Mouse (Mus musculus) macrophage (primary cell): ENCODE measurements at regions not wholly inside any gene's neighbourhood (a gene's known extent, or its start where the extent isn't known, plus 50 kb on each side); places are given as distances from the start of the nearest gene placed in this dataset.

Source experiments
- H3K27ac ChIP-seq: fragments of 350-480 bp; formaldehyde crosslinking; 2 replicates; pipeline ENCODE4 v1.9.0; 2021
- H3K36me3 ChIP-seq: fragments of 350-480 bp; formaldehyde crosslinking; 2 replicates; pipeline ENCODE4 v1.9.0; 2021; ENCODE audit errors: inconsistent target
- H3K4me3 ChIP-seq: fragments of 350-480 bp; formaldehyde crosslinking; 2 replicates; pipeline ENCODE4 v1.9.0; 2021; ENCODE audit errors: inconsistent target
- H3K79me2 ChIP-seq: fragments of 350-480 bp; formaldehyde crosslinking; 2 replicates; pipeline ENCODE4 v1.9.0; 2021; ENCODE audit errors: inconsistent target
- WGBS: methylation state at CpG from one replicate; pipeline ENCODE4 v1.1.7; 2026; ENCODE audit warnings: inconsistent platforms; ENCODE audit not compliant: missing documents; 5-methylcytosine and 5-hydroxymethylcytosine counted together

DNA sequence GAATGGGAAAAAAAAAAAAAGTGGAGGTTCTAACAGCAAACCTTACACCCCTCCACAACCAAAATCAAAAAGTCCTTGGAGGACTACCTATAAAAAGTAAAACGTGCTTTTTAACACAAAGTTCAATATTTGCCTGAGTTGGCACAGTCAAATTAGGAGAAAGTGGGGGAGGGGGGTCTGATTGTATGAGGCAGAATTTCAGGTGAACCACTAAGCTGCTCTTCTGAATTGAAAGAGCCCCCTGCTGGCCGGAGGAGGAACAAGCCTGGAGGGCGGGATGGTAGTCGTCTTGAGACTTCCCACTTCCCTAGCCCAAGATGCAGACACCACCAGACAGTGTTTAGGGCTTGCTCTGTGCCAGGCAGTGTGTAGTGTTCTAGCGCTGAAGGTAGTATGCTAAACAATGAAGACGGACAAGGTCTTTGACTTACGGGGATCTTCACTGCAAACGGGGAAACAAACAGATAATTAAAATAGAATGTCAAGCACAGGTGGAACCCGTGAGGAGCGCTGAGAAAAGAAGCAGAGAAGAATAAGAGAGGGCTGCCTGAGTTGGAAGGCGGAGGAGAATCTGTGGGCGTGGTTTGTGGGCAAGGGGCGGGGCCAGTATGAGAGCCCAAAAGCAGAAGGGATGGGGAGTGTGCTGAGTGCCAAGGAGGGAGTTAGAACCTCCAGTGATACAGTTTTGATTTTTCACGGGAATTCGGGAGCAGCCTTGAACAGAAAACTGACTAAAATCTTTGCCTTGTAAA is 69.8 kb upstream of the Nfe2l3 start:
- Histone ChIP-seq H3K36me3 (no peaks in the 10 kb centered on the region), H3K27ac (no peak overlapping the region), H3K4me3 (no peak overlapping the region), H3K79me2 (no peaks in the 10 kb centered on the region)
- 2% methylated on average over 15 of the region's 15 CpGs for WGBS

DNA sequence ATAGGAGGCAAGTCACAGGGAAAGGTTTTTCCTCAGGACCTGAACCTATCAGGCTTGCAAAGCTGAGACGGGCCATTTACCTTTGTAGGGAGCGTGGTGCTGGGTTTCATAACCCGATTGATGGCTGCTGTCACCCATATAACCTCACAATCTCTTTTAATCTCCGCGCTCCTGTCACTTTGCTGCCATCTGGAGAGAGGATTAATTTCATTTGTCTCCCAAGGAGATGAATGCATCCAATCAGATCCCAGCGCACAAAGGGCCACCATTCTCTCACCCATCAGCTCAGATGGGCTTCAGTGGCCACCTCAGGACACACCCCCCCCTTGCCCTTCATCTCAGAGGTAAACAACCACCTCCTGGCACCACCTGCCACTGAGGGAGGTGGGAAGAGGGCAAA is 67.7 kb upstream of the Nfe2l3 start:
- Histone ChIP-seq H3K79me2 (no peaks in the 10 kb centered on the region), H3K27ac (no peak overlapping the region), H3K36me3 (no peaks in the 10 kb centered on the region), H3K4me3 (no peak overlapping the region)
- 97% methylated on average over 5 of the region's 6 CpGs for WGBS

DNA sequence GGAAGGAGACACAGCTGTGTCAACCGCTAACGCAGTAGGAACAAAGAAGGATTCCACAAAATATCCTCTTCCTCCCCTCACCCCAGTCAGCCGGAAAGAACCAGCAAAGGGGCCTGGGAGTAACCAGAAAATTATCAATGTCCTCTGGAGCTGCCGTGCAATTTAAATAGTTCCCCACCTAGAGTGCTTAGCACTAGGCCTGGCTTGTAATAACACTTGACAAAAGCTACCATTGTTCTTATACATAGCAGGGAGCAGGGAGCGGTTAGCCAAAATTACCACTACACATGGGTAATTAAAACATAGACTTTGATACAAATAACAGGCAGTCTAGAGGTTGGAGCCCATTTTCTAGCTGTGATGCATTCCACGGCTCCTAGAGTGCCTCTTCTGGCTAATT is 62.7 kb upstream of the Nfe2l3 start:
- H3K79me2 ChIP-seq, result no peaks in the 10 kb centered on the region
- no peak overlapping the region for H3K4me3 ChIP-seq
- WGBS, result 93% methylated on average over 6 of the region's 6 CpGs
- no peak overlapping the region for H3K27ac ChIP-seq
- no peaks in the 10 kb centered on the region for H3K36me3 ChIP-seq

DNA sequence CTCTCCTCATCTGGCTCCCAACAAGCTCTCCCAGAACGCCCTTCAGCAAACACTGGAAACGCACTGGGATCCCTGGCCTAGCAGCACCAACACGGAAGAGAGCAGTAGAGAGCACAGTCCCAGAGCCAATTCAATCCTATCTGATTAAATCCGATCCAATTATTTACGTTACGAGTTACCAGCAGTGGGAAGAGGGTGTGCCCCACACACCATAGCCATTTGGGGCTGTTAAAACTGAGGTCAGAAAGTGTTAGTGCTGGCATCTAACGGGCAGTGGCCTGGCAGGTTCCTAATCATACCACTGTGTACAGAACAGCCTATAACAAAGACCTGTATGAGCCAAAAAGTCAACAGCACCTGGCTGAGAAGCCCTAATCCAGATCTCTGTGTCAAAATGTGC is 60.1 kb upstream of the Nfe2l3 start:
- Histone ChIP-seq H3K36me3 (no peaks in the 10 kb centered on the region), H3K4me3 (no peak overlapping the region), H3K79me2 (no peaks in the 10 kb centered on the region), H3K27ac (no peak overlapping the region)
- WGBS, result 95% methylated on average over 7 of the region's 7 CpGs

DNA sequence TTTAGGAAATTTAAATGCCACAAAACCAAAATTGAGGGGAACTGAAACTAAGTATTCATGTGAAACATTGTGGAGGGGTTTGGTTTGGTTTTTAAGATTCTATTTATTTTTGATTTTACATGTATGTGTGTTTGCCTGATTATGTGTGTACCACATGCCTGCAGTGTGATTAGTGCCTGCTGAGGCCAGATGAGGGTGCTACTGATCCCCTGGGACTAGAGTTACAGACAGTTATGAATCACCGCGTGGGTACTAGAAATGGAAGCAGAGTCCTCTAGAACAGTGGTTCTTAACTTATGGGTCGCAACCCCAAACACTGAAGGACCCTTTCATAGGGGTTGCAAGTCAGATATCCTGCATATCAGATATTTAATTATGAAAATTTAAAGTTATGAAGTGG is 54.0 kb upstream of the Nfe2l3 start:
- H3K36me3 ChIP-seq, result no peaks in the 10 kb centered on the region
- 89% methylated on average over 3 of the region's 3 CpGs for WGBS

DNA sequence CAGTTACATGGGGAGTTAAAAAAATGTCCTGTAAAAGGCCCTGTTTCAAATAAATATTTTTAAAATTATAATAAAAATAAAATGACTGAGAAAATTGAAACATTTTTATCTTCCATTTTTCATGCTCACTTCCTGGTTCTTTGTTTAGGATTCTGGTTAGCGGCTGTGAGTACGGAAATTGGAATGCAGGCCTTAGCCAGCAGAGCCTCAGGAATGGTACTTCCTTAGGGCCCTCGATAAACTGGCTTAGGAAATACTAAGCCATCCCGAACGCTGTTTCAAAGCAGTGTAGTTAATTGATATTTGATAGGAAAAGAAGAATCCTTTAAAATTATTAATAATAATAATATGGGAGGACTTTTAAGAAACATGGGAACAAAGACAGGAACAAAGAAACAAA is 53.4 kb upstream of the Nfe2l3 start:
- H3K4me3 ChIP-seq, result no peak overlapping the region
- 63% methylated on average over 5 of the region's 5 CpGs for WGBS
- H3K36me3 ChIP-seq, result no peaks in the 10 kb centered on the region
- no peaks in the 10 kb centered on the region for H3K79me2 ChIP-seq
- no peak overlapping the region for H3K27ac ChIP-seq

More for the DNA sequence above, 54.0 kb upstream of the Nfe2l3 start:
- Histone ChIP-seq H3K27ac (no peak overlapping the region), H3K4me3 (no peak overlapping the region), H3K79me2 (no peaks in the 10 kb centered on the region)

DNA sequence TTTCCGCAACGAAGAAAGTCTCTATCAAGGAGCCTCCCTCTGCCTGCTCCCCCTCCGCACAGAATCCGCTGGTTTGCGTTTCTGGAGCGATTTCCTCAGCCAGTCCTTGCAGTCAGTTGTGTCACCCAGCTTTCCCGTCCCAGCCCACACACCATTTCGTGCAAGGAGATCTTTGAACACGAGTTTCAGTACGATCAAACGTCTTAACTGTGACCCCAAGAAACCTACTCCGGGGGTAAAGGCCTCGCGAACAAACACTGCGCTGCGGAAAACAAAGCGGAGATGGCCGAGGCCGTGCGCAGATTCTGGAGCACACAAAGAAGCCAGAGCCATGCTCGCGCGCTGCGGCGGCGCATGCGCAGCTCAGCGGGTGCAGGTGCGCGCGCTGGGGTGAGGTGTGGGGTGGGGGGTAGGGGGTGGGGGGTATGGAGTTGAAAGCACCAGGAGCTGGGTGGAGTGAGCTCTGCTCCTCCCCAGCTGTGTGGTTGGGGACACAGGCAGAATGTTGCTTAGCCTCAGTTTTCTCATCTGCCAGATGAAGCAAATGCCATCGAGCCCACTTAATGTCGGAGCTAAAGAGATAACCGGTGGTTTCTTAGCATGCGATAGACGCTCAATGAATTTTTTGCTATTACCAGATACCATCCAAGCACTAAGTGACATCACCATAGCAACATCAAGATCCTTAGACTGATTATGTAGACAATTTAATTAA is 52.8 kb upstream of the Nfe2l3 start:
- 7% methylated on average over 36 of the region's 36 CpGs for WGBS
- no peak overlapping the region for H3K27ac ChIP-seq

DNA sequence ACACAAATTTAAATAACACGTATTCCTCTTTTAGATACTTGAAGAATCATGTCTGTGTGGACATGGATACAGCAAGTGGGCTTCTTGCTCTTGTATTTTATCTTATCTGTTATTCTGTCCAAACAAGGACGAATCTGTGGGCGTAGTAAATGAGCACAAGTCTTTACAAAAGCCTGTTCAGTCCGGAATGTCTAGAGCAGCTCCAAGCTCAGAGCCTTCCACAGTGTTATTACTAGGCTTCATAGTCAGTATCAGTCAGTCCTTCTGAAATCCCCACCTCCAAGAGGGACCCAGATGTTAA is 52.2 kb upstream of the Nfe2l3 start:
- Histone ChIP-seq H3K36me3 (no peaks in the 10 kb centered on the region), H3K4me3 (no peak overlapping the region), H3K79me2 (no peaks in the 10 kb centered on the region), H3K27ac (no peak overlapping the region)
- WGBS, result 83% methylated on average over 4 of the region's 4 CpGs

More for the DNA sequence above, 52.8 kb upstream of the Nfe2l3 start:
- Histone ChIP-seq H3K79me2 (no peaks in the 10 kb centered on the region), H3K36me3 (no peaks in the 10 kb centered on the region), H3K4me3 (no peak overlapping the region)

DNA sequence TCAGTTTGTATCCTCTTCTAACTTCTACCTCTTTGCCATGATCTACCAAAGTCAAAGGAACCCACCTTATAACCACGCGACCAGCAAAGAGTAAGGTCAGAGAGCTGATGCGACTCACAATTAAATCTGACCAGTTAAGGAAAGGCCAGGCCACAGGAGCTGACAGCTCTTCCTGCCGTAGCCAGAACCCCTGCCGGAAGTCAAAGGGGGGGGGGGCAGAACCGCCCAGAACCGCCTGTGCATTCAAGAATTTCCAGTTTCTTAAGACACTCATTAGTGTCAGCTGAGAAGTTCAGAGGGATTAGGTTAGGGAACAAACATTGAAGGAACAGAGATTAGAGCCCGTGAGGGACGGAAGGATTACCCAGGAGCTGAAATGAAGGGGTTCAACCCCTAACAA is 51.0 kb upstream of the Nfe2l3 start:
- H3K4me3 ChIP-seq, result no peak overlapping the region
- no peaks in the 10 kb centered on the region for H3K36me3 ChIP-seq
- no peak overlapping the region for H3K27ac ChIP-seq
- no peaks in the 10 kb centered on the region for H3K79me2 ChIP-seq
- WGBS, result 7% methylated on average over 9 of the region's 9 CpGs
